Mouse (Mus musculus) stomach, embryonic 15.5 days (tissue): ENCODE data around the gene Ltn1. TPM values are rescaled to one million over a fixed set of nuclear protein-coding genes. Genes with fewer than 3 reads are reported as not detected.
A peak's percentile ranks its signal among the peaks of the same experiment; 100 is the strongest.

ENCODE experiments used
- ATAC-seq: fragments of 200-750 bp; cut with Nextera tagmentation; 2 replicates; pipeline ENCODE4 v1.8.0; 2017; ENCODE audit warnings: low read depth, moderate number of reproducible peaks, moderate TSS enrichment; ENCODE audit not compliant: insufficient read depth, low FRiP score
- H3K27ac ChIP-seq: fragments of 300-500 bp; sonication (generic); 2 replicates; pipeline ENCODE4 v1.5.1; 2015; ENCODE audit warnings: mild to moderate bottlenecking, inconsistent platforms
- H3K27me3 ChIP-seq: fragments of 300-500 bp; sonication (generic); replicated peaks from 2 replicates; pipeline ENCODE4 v1.6.1; 2015; ENCODE audit warnings: inconsistent platforms
- H3K36me3 ChIP-seq: fragments of 300-500 bp; sonication (generic); 2 replicates; pipeline ENCODE4 v1.6.1; 2015; ENCODE audit warnings: inconsistent platforms
- H3K4me1 ChIP-seq: fragments of 300-500 bp; sonication (generic); 2 replicates; pipeline ENCODE4 v1.6.1; 2015; ENCODE audit warnings: inconsistent platforms
- H3K4me2 ChIP-seq: fragments of 300-500 bp; sonication (generic); 2 replicates; pipeline ENCODE4 v1.6.1; 2015; ENCODE audit warnings: mild to moderate bottlenecking, inconsistent platforms
- H3K4me3 ChIP-seq: fragments of 300-500 bp; sonication (generic); replicated peaks from 2 replicates; pipeline ENCODE4 v1.5.1; 2015; ENCODE audit warnings: inconsistent platforms
- H3K9ac ChIP-seq: fragments of 300-500 bp; sonication (generic); 2 replicates; pipeline ENCODE4 v1.6.1; 2015; ENCODE audit warnings: inconsistent platforms
- H3K9me3 ChIP-seq: fragments of 300-500 bp; sonication (generic); 2 replicates; pipeline ENCODE4 v1.6.1; 2016; ENCODE audit warnings: inconsistent platforms
- WGBS: fragments of 180-500 bp; shearing (Covaris S2); methylation state at CpG from one replicate; pipeline ENCODE4 v1.1.7; 2015; 5-methylcytosine and 5-hydroxymethylcytosine counted together
- polyA plus RNA-seq: library from polyadenylated mRNA; unstranded; fragments of >200 nt; fragmentation: Nextera tagmentation; extraction: Ambion mirVana; gene quantifications from 2 replicates; pipeline ENCODE4 v1.2.1, GENCODE M21; 2015

The Ltn1 gene
- polyA plus RNA-seq, result 23.2 and 27.0 TPM in 2 replicates

DNA sequence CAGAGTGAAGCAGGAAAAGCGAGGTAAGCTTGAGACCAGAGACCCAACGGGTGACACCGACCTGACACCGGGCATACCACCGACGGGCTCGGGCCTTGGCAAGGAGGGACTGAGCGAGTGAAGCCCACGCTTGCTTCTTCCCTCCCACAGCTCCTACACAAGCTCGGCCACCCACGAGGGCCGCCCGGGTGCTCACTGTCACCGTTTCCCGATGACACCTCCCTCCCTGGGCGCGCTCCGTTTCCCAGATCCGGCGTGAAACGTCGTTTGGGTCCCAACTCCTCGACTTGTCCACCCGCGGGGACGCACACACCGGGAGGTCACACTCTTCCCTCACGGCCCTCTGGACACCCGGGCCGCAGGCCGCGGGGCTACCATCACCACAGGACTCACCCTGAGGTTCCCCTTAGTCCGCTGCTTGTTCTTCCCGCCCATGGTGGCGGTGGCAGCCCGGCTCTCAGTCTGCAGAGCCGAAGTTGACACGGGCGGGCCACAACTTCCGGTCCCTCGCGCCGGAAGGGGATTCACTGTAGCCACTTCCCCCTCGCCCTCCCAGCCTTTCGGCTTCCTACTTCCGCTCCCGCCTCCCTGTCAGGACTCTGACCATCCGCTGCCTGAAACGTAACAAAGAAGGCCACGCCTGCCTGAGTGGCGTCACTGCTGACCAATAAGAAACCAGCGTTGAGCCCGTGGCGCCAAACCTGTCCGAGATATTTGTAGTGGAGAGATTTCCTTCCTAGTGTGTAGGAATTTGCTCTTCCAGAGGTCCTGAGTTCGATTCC is at the start of gene Ltn1:
Gene Ltn1 (minus strand): TSS at position 580 of the 782 bp plus-strand sequence.
- no peaks in the 10 kb centered on the region for H3K9me3 ChIP-seq
- no peaks in the 10 kb centered on the region; the same call in 1 of the 2 replicates for H3K4me1 ChIP-seq
- no peaks in the 10 kb centered on the region for H3K36me3 ChIP-seq
- peak within 1 kb of the TSS; percentile 95 for H3K4me3 ChIP-seq
- H3K9ac ChIP-seq, result peak within 1 kb of the TSS; percentile 83
- ATAC-seq, result peak; percentile 100
- H3K4me2 ChIP-seq, result peak within 1 kb of the TSS; percentile 80
- no peaks in the 10 kb centered on the region for H3K27me3 ChIP-seq
- H3K27ac ChIP-seq, result peak within 1 kb of the TSS; percentile 65
- WGBS, result under 1% methylated on average over 56 of the region's 56 CpGs

DNA sequence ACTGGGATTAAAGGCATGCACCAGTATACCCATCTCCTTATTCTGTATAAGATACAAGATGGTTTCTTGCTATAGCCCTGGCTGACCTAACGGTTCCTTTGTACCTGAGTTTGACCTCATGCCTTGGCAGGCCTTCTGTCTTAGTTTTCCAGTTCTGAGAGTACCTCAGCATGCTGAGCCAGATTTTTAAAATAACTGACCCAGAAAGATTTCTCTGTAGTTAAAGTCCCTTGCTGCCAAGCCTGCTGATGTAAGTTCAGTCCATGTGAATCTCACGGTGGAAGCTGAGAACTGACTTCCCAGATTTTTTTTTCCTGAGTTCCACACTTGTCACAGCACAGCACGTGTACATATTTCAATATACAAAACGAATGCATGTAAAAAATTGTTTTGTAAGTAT is 38.2 kb upstream of the Ltn1 start:
- H3K4me1 ChIP-seq, result no peaks in the 10 kb centered on the region
- 90% methylated on average over 4 of the region's 4 CpGs for WGBS
- no peaks in the 10 kb centered on the region for H3K9me3 ChIP-seq
- no peak overlapping the region for H3K4me3 ChIP-seq
- H3K9ac ChIP-seq, result no peak overlapping the region
- ATAC-seq, result no peak
- H3K27me3 ChIP-seq, result no peaks in the 10 kb centered on the region
- no peak overlapping the region for H3K27ac ChIP-seq
- H3K4me2 ChIP-seq, result no peak overlapping the region
- peaks cover 36% of the 10 kb centered on the region for H3K36me3 ChIP-seq

DNA sequence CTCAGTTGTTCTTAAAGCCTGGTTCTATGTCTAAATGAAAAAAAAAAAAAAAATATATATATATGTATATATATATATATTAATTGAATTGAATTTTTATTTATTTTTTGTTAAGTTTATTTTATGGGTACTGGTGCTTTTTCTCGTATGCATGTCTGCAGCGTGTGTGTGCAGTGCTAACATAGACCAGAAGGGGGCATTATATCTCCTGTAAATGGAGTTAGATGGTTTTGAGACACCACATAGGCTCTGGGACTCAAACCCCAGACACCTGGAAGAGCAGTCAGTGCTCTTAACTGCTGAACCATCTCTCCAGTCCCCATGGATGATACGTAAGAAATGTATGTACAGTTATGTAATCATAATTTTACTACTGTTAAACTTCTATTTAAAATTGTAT is 26.3 kb upstream of the Ltn1 start:
- Histone ChIP-seq H3K27ac (no peak overlapping the region), H3K36me3 (peaks cover 7% of the 10 kb centered on the region; the same call in 1 of the 2 replicates)

DNA sequence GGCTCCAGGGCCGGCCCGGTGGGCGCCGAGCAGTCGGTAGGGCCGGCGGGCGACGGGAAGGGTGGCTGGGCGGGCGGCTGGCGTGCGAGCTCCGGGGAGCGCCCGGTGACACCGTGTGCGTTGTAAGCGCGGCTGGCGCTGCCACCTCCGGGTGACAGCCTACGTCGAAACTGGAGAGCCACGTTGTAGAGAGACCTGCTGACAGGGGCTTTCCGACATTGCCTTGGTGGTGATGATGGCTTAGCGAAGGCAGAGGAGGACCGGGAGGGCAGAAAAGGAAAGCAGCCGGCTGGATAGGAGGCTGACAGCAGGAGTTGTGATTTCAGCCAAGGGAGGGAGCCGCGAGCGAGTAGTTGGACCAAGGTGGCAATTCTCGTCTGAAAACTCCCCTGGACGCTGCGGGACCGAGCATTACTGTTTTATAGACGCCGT is 22.8 kb upstream of the Ltn1 start:
- peak overlapping the region; percentile 74 for H3K4me2 ChIP-seq
- peaks cover 7% of the 10 kb centered on the region for H3K4me1 ChIP-seq
- peak overlapping the region; percentile 93 for H3K4me3 ChIP-seq
- no peaks in the 10 kb centered on the region for H3K36me3 ChIP-seq
- ATAC-seq, result peak; percentile 60
- H3K27ac ChIP-seq, result peak overlapping the region; percentile 69
- peak overlapping the region; percentile 80 for H3K9ac ChIP-seq
- no peaks in the 10 kb centered on the region for H3K9me3 ChIP-seq
- under 1% methylated on average over 38 of the region's 38 CpGs for WGBS
- H3K27me3 ChIP-seq, result no peaks in the 10 kb centered on the region

More for the DNA sequence above, 26.3 kb upstream of the Ltn1 start:
- Histone ChIP-seq H3K4me1 (peaks cover 7% of the 10 kb centered on the region), H3K9me3 (no peaks in the 10 kb centered on the region), H3K4me3 (no peak overlapping the region), H3K9ac (no peak overlapping the region), H3K4me2 (no peak overlapping the region), H3K27me3 (no peaks in the 10 kb centered on the region)
- no peak for ATAC-seq
- 97% methylated on average over 3 of the region's 3 CpGs for WGBS

DNA sequence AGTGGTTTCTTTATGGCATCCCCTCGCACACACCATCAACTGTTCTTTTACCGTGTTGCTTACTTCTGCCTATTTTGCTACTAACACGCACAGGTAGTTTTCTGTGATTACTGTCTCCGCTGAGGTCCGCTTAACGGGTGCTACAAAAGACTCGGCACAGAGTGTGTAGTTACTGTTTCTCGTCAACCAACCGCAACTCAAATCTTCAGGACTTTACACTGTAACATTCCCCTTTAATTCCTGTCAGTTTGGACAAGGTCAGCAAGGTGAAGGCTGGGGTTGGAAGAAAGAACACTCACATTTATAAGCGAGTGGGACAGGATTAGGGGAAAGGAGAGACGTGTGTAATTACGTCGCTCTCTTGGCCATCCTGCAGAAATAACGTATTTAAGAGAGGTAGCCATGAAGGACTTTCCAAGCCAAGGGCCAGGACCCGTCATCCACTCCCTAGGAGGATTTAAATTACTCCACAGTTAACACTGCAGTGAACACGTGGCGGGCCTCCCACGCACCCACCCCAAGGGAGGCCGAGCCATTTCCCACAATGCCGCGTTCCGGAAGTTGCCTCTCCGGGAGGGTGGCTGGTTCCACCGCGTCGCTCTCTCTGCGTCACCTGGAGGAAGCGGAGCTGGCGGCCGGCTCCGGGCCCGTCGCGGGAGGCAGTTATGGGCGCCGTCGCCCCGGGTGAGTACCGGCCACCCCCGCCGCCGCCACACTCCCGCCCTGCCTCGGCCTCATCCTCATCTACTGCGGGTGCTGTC is 22.2 kb upstream of the Ltn1 start, which contains the start of gene Usp16:
Gene Usp16 (plus strand): TSS at position 285 of the 761 bp plus-strand sequence.
- H3K9me3 ChIP-seq, result no peaks in the 10 kb centered on the region
- peak; percentile 95 for ATAC-seq
- H3K4me2 ChIP-seq, result peak within 1 kb of the TSS; percentile 74
- H3K27ac ChIP-seq, result peak within 1 kb of the TSS; percentile 69
- no peaks in the 10 kb centered on the region for H3K27me3 ChIP-seq
- no peaks in the 10 kb centered on the region for H3K36me3 ChIP-seq
- peak within 1 kb of the TSS; percentile 93 for H3K4me3 ChIP-seq
- H3K9ac ChIP-seq, result peak within 1 kb of the TSS; percentile 80
- 10% methylated on average over 45 of the region's 45 CpGs for WGBS
- peaks cover 7% of the 10 kb centered on the region for H3K4me1 ChIP-seq

DNA sequence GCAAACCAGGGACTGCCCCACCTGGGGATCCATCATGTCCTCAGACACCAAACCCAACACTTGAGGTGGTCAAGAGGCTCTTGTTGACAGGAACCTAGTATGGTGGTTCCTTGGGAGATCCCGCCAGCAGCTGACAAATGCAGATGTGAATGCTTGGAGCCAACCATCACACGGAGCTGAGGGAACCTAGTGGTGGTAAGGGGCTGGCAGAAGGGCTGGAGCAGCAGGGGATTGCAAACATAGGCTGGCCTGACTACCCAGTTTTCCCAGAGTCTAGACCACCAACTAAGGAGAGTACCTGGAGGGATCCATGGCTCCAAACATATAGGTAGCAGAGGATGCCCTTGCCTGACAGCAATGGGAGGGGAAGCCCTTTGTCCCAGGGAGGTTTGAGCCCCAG is 20.8 kb upstream of the Ltn1 start:
- Histone ChIP-seq H3K27me3 (no peaks in the 10 kb centered on the region), H3K4me1 (peaks cover 7% of the 10 kb centered on the region), H3K9me3 (no peaks in the 10 kb centered on the region), H3K27ac (no peak overlapping the region), H3K4me2 (no peak overlapping the region), H3K9ac (no peak overlapping the region), H3K4me3 (no peak overlapping the region), H3K36me3 (no peaks in the 10 kb centered on the region)
- ATAC-seq, result no peak
- 81% methylated on average over 2 of the region's 2 CpGs for WGBS

DNA sequence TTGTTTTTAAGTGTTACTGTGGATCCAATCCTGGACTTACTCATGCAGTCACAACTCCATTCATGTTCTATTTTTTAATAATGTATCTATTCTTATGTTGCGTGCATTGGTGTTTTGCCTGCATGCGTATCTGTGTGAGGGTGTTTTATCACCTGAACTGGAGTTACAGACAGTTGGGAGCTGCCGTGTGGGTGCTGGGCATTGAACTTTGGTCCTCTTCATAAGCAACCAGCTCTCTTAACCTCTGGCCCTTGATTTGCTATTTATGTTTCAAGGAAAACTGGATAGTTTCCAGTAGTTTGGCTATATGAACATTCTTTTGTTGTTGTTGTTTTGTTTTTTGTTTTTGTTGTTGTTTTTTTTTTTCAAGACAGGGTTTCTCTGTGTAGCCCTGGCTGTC is 13.1 kb upstream of the Ltn1 start:
- no peak for ATAC-seq
- no peaks in the 10 kb centered on the region for H3K27me3 ChIP-seq
- H3K4me3 ChIP-seq, result no peak overlapping the region
- no peak overlapping the region for H3K9ac ChIP-seq
- 89% methylated on average over 3 of the region's 3 CpGs for WGBS
- no peak overlapping the region for H3K27ac ChIP-seq
- H3K4me2 ChIP-seq, result no peak overlapping the region
- H3K4me1 ChIP-seq, result peaks cover 8% of the 10 kb centered on the region; the same call in 1 of the 2 replicates
- no peaks in the 10 kb centered on the region for H3K36me3 ChIP-seq
- H3K9me3 ChIP-seq, result no peaks in the 10 kb centered on the region

DNA sequence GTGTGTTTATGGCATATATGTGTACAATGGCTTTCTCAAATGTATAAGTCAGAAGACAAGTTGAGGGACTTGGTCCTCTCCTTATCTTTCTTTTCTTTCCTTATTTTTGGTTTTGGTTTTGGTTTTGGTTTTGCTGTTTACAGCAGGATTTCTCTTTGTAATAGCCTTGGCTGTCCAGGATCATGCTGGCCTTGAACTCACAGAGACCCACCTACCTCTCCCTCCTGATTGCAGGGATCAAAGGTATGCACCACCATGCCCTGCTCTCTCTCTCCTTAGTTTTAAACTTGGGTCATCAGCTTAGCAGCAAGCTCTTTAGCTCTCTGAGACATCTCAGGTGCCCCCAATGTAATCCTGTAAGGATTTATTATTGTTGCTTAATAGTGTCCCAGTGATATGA is 12.7 kb upstream of the Ltn1 start:
- H3K27ac ChIP-seq, result no peak overlapping the region
- no peak overlapping the region for H3K4me3 ChIP-seq
- H3K9ac ChIP-seq, result no peak overlapping the region
- ATAC-seq, result no peak
- H3K9me3 ChIP-seq, result no peaks in the 10 kb centered on the region
- no peaks in the 10 kb centered on the region for H3K27me3 ChIP-seq
- no peaks in the 10 kb centered on the region for H3K36me3 ChIP-seq
- H3K4me1 ChIP-seq, result peaks cover 8% of the 10 kb centered on the region; the same call in 1 of the 2 replicates
- H3K4me2 ChIP-seq, result no peak overlapping the region

DNA sequence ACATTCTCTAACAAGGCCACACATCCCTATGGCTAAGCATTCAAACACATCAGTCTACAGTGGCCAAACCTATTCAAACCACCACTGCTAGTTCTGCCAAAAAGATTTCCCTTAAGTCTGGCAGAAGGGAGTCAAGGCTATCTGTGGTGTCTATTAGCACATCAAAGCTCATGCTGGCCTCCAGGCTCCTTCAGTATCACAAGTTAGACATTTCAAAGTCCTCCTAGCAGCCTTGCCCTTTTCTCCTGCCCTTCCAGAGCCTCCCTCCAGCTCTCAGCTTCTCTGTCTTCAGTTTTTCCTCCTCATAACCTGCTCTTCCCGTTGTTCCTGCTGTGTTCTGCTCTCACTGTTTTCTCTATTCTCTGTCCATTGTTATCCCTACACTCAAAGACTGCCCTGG is 11.7 kb upstream of the Ltn1 start:
- Histone ChIP-seq H3K36me3 (no peaks in the 10 kb centered on the region), H3K9ac (no peak overlapping the region), H3K9me3 (no peaks in the 10 kb centered on the region), H3K4me3 (no peak overlapping the region), H3K4me2 (no peak overlapping the region), H3K27ac (no peak overlapping the region), H3K4me1 (peaks cover 8% of the 10 kb centered on the region; the same call in 1 of the 2 replicates), H3K27me3 (no peaks in the 10 kb centered on the region)
- ATAC-seq, result no peak
- WGBS, result 58% methylated on average over 1 of the region's 1 CpGs

DNA sequence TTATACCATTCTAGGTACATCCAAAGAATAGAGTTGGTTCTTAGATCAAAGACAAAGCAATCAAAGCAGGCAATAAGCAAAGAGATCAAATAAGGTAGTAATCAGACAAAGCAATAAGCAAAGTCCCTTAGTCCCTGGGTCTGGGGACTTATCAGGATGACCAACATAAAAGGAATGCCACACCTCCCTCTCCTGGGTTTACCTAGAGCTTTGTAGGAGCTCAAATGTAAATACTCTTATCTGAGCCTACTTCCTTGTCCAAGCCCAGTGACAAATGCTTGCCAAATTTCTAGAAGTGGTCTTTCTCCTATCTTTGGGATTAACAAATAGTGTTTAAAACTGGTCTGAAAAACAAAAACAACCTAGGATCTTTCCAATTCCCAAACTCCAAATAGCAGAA is 10.8 kb upstream of the Ltn1 start:
- Histone ChIP-seq H3K4me3 (no peak overlapping the region), H3K9ac (no peak overlapping the region), H3K9me3 (no peaks in the 10 kb centered on the region), H3K4me1 (peaks cover 8% of the 10 kb centered on the region; the same call in 1 of the 2 replicates), H3K4me2 (no peak overlapping the region), H3K27me3 (no peaks in the 10 kb centered on the region), H3K36me3 (no peaks in the 10 kb centered on the region), H3K27ac (no peak overlapping the region)
- ATAC-seq, result 0 out of 2 replicates have a peak, but pooled peaks have one; percentile 23

DNA sequence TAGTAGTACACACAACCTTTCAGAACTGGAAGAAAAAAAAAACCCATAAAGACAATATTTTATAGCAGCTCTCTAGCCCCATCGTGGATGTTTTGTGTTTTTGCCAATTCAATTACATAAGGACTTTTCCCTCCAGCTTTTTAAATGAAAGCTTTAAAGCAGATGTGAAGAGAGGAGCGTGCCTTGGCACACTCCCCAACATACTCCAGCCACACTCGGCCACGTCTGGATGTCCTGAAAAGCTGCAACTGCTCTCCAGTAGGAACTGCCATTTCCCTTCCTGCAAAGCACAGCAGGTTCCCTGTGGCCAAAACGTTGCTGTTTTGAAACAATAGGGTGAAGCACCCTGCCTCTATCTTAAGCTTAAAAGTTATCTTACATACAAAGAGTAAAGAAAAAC is 9.9 kb upstream of the Ltn1 start:
- Histone ChIP-seq H3K9ac (no peak overlapping the region), H3K27me3 (no peaks in the 10 kb centered on the region), H3K4me3 (no peak overlapping the region), H3K9me3 (no peaks in the 10 kb centered on the region), H3K4me2 (no peak overlapping the region), H3K4me1 (peaks cover 8% of the 10 kb centered on the region; the same call in 1 of the 2 replicates), H3K27ac (0 out of 2 replicates have a peak overlapping the region, but pooled peaks have one; percentile 4), H3K36me3 (no peaks in the 10 kb centered on the region)
- WGBS, result 37% methylated on average over 5 of the region's 5 CpGs
- ATAC-seq, result no peak

DNA sequence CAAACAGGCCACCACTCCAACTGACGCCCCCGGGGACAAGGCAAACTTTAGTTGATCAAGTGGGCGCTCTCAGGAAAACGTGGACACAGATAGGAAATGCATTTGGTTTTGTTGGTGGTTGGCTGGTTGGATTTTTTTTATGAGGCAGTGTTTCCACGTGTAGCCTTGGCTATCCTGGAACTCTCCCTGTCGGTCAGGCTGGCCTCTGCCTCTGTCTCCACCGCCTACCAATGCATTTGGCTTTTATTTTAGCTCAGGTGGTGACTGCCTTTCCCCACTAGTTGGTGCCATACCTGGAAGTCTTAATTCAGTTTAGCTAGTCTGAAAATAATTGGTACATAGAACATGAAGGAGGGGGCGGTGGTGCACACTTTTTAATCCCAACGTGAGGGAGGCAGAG is 8.7 kb upstream of the Ltn1 start:
- 19% methylated on average over 9 of the region's 9 CpGs for WGBS
- Histone ChIP-seq H3K9me3 (no peaks in the 10 kb centered on the region), H3K36me3 (no peaks in the 10 kb centered on the region), H3K27ac (peak overlapping the region; percentile 77; the same call in 1 of the 2 replicates), H3K4me1 (peaks cover 8% of the 10 kb centered on the region; the same call in 1 of the 2 replicates), H3K9ac (peak overlapping the region; percentile 61; the same call in 1 of the 2 replicates), H3K4me3 (peak overlapping the region; percentile 62), H3K27me3 (no peaks in the 10 kb centered on the region), H3K4me2 (peak overlapping the region; percentile 69)
- no peak for ATAC-seq
